Mouse (Mus musculus) limb, embryonic 15.5 days (tissue): ENCODE data around the gene Pon3. TPM values are rescaled to one million over a fixed set of nuclear protein-coding genes. Genes with fewer than 3 reads are reported as not detected.

Experiments used
- ATAC-seq: fragments of 200-750 bp; cut with Nextera tagmentation; 2 replicates; pipeline ENCODE4 v1.8.0; 2017; ENCODE audit warnings: low read depth, moderate TSS enrichment; ENCODE audit not compliant: insufficient number of reproducible peaks, low FRiP score, low TSS enrichment
- H3K27ac ChIP-seq: fragments of 300-500 bp; sonication (generic); 2 replicates; pipeline ENCODE4 v1.5.1; 2015; ENCODE audit warnings: moderate library complexity, mild to moderate bottlenecking, inconsistent platforms
- H3K27me3 ChIP-seq: fragments of 300-500 bp; sonication (generic); 2 replicates; pipeline ENCODE4 v1.6.1; 2015; ENCODE audit warnings: inconsistent platforms
- H3K36me3 ChIP-seq: fragments of 300-500 bp; sonication (generic); 2 replicates; pipeline ENCODE4 v1.6.1; 2015; ENCODE audit warnings: inconsistent platforms
- H3K4me1 ChIP-seq: fragments of 300-500 bp; sonication (generic); 2 replicates; pipeline ENCODE4 v1.6.1; 2015; ENCODE audit warnings: inconsistent platforms
- H3K4me2 ChIP-seq: fragments of 300-500 bp; sonication (generic); 2 replicates; pipeline ENCODE4 v1.6.1; 2015; ENCODE audit warnings: mild to moderate bottlenecking, inconsistent platforms
- H3K4me3 ChIP-seq: fragments of 300-500 bp; sonication (generic); 2 replicates; pipeline ENCODE4 v1.5.1; 2015; ENCODE audit warnings: mild to moderate bottlenecking, inconsistent platforms
- H3K9ac ChIP-seq: fragments of 300-500 bp; sonication (generic); 2 replicates; pipeline ENCODE4 v1.6.1; 2015; ENCODE audit warnings: inconsistent platforms
- H3K9me3 ChIP-seq: fragments of 300-500 bp; sonication (generic); 2 replicates; pipeline ENCODE4 v1.6.1; 2016; ENCODE audit warnings: inconsistent platforms
- WGBS: fragments of 180-500 bp; shearing (Covaris S2); methylation state at CpG from one replicate; pipeline ENCODE4 v1.1.7; 2015; 5-methylcytosine and 5-hydroxymethylcytosine counted together
- polyA plus RNA-seq: library from polyadenylated mRNA; unstranded; fragments of >200 nt; fragmentation: Nextera tagmentation; extraction: Ambion mirVana; gene quantifications from 2 replicates; pipeline ENCODE4 v1.2.1, GENCODE M21; 2015

Pon3 gene
- polyA plus RNA-seq, 1 experiment from 2014 or later, result 10.1 TPM

GRCm38 (mm10) chr6:5174179-5174812 lies 81.8 kb downstream of the Pon3 start:
- H3K9me3 ChIP-seq, result no peaks in the 10 kb centered on the region
- no peaks in the 10 kb centered on the region for H3K36me3 ChIP-seq
- H3K9ac ChIP-seq, result no peak overlapping the region
- WGBS, result 54% methylated on average over 10 of the region's 10 CpGs
- H3K4me1 ChIP-seq, result peaks cover 7% of the 10 kb centered on the region
- no peak overlapping the region for H3K4me3 ChIP-seq
- ATAC-seq, result no peak
- no peak overlapping the region for H3K27ac ChIP-seq
- H3K27me3 ChIP-seq, result no peaks in the 10 kb centered on the region
- no peak overlapping the region for H3K4me2 ChIP-seq

GRCm38 (mm10) chr6:5172571-5172970 lies 83.5 kb downstream of the Pon3 start:
- no peak overlapping the region for H3K27ac ChIP-seq
- WGBS, result 77% methylated on average over 9 of the region's 9 CpGs
- no peaks in the 10 kb centered on the region for H3K4me1 ChIP-seq
- ATAC-seq, result no peak
- no peaks in the 10 kb centered on the region for H3K9me3 ChIP-seq
- no peak overlapping the region for H3K9ac ChIP-seq
- H3K27me3 ChIP-seq, result no peaks in the 10 kb centered on the region
- H3K4me2 ChIP-seq, result no peak overlapping the region
- H3K36me3 ChIP-seq, result no peaks in the 10 kb centered on the region
- no peak overlapping the region for H3K4me3 ChIP-seq

GRCm38 (mm10) chr6:5171418-5171817 lies 84.7 kb downstream of the Pon3 start:
- H3K4me3 ChIP-seq, result no peak overlapping the region
- no peaks in the 10 kb centered on the region for H3K36me3 ChIP-seq
- H3K9ac ChIP-seq, result no peak overlapping the region
- no peak overlapping the region for H3K4me2 ChIP-seq
- H3K9me3 ChIP-seq, result no peaks in the 10 kb centered on the region
- no peaks in the 10 kb centered on the region for H3K4me1 ChIP-seq
- H3K27ac ChIP-seq, result no peak overlapping the region
- ATAC-seq, result no peak
- no peaks in the 10 kb centered on the region for H3K27me3 ChIP-seq
- 82% methylated on average over 4 of the region's 4 CpGs for WGBS

Other genes with a start within 250 kb of the Pon3 start
- 0.19 TPM in 1 of 2 replicates, not detected in the other for gene Pon1, start 62.3 kb downstream of the Pon3 start, polyA plus RNA-seq
- gene Pon2, start 42.2 kb upstream of the Pon3 start, polyA plus RNA-seq, result 57.7 and 58.2 TPM in 2 replicates
- 21.3 and 28.5 TPM in 2 replicates for gene Asb4, start 127.1 kb upstream of the Pon3 start, polyA plus RNA-seq
- gene Pdk4, start 240.0 kb upstream of the Pon3 start, polyA plus RNA-seq, result 2.2 and 7.5 TPM in 2 replicates